Mouse (Mus musculus): ENCODE data around the gene Olfr1450. TPM values are rescaled to one million over a fixed set of nuclear protein-coding genes. Genes with fewer than 3 reads are reported as not detected.
"Not testable (repeated sequence)": the region's sequence is repeated elsewhere in the genome, so short reads cannot be mapped to it uniquely, and the experiment has no call there.

Olfr1450 gene
- not detected for total RNA-seq (2021)
- long read RNA-seq, experiment 1, result 0 reads
- long read RNA-seq, experiment 2, result 0 reads

GRCm38 (mm10) chr19:12949958-12950357, at the start of gene Olfr1450:
Gene Olfr1450 (plus strand): TSS chr19:12950258.
- no peak for DNase-seq (ENCODE audit: low spot score in 2 of 2)

DNA sequence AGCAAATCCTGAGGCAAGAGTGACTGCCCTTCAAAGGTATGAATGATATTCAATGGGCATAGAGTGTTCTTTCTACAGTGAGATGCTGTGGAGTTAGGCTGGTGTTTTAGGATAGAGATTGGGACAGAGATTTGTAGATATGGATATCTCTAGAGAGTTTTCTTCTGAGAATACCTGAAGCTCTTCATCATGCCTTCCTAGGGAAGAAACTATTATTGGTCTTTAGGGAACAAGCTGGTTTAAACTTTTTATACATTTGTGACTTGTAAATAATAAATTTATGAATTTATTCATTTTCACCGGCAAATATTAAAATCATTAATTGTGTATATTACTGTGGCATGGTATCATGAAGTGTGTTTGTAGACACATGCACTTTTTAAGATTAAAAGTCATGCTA, 46.4 kb upstream of the Olfr1450 start, which contains the start of gene Olfr1447:
Gene Olfr1447, minus strand, starts transcription at position 101 of the 400 bp plus-strand sequence.
- DNase-seq (ENCODE audit: low spot score in 2 of 2), result no peak

GRCm38 (mm10) chr19:12924319-12924718, 25.7 kb upstream of the Olfr1450 start, which contains the start of gene Olfr1448:
Gene Olfr1448 (minus strand): TSS chr19:12924419.
- no peak for DNase-seq (ENCODE audit: low spot score in 2 of 2)

GRCm38 (mm10) chr19:12930540-12930939, 19.5 kb upstream of the Olfr1450 start, which contains the start of gene Olfr1449:
Gene Olfr1449 (plus strand): TSS chr19:12930840.
- no peak for DNase-seq (ENCODE audit: low spot score in 2 of 2)

- DNase-seq (ENCODE audit: low spot score in 2 of 2), result not testable (repeated sequence)
These were observed 20.0 kb downstream of the Olfr1450 start for GRCm38 (mm10) chr19:12970082-12970481.

- not testable (repeated sequence) for DNase-seq (ENCODE audit: low spot score in 2 of 2)
These were observed 42.3 kb downstream of the Olfr1450 start for GRCm38 (mm10) chr19:12992316-12992715.

DNA sequence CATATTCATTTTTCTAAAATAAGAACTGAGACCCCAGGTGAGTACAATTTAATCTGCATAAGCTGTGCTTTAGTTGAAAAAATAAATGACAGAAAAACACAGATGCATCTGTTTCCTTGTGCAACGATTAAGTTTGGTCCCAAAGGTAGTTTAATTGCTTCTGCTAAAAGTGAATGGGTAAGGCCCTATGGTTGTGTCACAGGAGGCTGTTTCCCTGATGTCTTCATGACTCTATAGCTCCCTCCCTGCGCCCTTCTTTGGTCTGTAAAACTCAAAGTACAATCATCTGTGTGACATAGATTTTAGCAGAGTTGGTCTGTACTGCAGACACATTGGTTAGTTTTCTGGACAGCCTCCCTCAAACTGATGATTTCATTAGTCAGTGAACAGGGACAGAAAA, 44.7 kb downstream of the Olfr1450 start, which contains the start of gene Olfr1451:
Gene Olfr1451, plus strand, starts transcription at position 301 of the 400 bp plus-strand sequence.
- DNase-seq (ENCODE audit: low spot score in 2 of 2), result no peak

Other genes with a start within 250 kb of the Olfr1450 start
- gene Cntf, start 184.6 kb upstream of the Olfr1450 start, total RNA-seq (2021), result 1 to 10 TPM; 2.2 to 2.5 TPM
- gene Zfp91, start 154.1 kb upstream of the Olfr1450 start, total RNA-seq (2021), result 10 to 100 TPM; 79.5 to 80.1 TPM
- 1 to 10 TPM; 2.1 to 4.1 TPM for gene Lpxn, start 154.1 kb upstream of the Olfr1450 start, total RNA-seq (2021)
- not detected for gene Gm5244, start 103.6 kb upstream of the Olfr1450 start, total RNA-seq (2021)
- gene Olfr1444, start 93.0 kb upstream of the Olfr1450 start, total RNA-seq (2021), result not detected
- not detected for gene Olfr1445, start 66.4 kb upstream of the Olfr1450 start, total RNA-seq (2021)
- gene Olfr1446, start 56.7 kb upstream of the Olfr1450 start, total RNA-seq (2021), result not detected
- not detected for gene Olfr1447, start 46.5 kb upstream of the Olfr1450 start, total RNA-seq (2021)
- not detected for gene Olfr1448, start 25.8 kb upstream of the Olfr1450 start, total RNA-seq (2021)
- gene Olfr1449, start 19.4 kb upstream of the Olfr1450 start, total RNA-seq (2021), result not detected
- not detected for gene Olfr1451, start 44.8 kb downstream of the Olfr1450 start, total RNA-seq (2021)
- gene Olfr1453, start 78.1 kb downstream of the Olfr1450 start, total RNA-seq (2021), result not detected
- gene Olfr1454, start 110.4 kb downstream of the Olfr1450 start, total RNA-seq (2021), result not detected
- gene Olfr1457, start 147.6 kb downstream of the Olfr1450 start, total RNA-seq (2021), result not detected
- gene Olfr1458, start 156.5 kb downstream of the Olfr1450 start, total RNA-seq (2021), result not detected
- gene Olfr1459, start 199.3 kb downstream of the Olfr1450 start, total RNA-seq (2021), result under 1 TPM; 0.03 TPM
- gene Olfr1461, start 212.7 kb downstream of the Olfr1450 start, total RNA-seq (2021), result not detected
- gene Olfr1462, start 235.5 kb downstream of the Olfr1450 start, total RNA-seq (2021), result not detected

Measured in adrenal gland, adult 18-20 months (tissue).